Mouse (Mus musculus): ENCODE measurements around the gene Slc35c1. TPM values are rescaled to one million over a fixed set of nuclear protein-coding genes. Genes with fewer than 3 reads are reported as not detected.

Slc35c1 gene
- total RNA-seq, 2 experiments from 2014 or later = 22.7 to 23.7 TPM

GRCm38 (mm10) chr2:92437366-92437765, 23.0 kb downstream of the Slc35c1 start:
- DNase-seq (ENCODE audit: low spot score in 2 of 2) = no peak

- no peak for DNase-seq (ENCODE audit: low spot score in 2 of 2)
Measured at GRCm38 (mm10) chr2:92435023-92435422, 25.3 kb downstream of the Slc35c1 start.

- no peak for DNase-seq (ENCODE audit: low spot score in 2 of 2)
Measured at GRCm38 (mm10) chr2:92434375-92434745, 26.0 kb downstream of the Slc35c1 start.

- DNase-seq (ENCODE audit: low spot score in 2 of 2) = peak; percentile 92 to 99
Measured at GRCm38 (mm10) chr2:92433578-92434374, 26.6 kb downstream of the Slc35c1 start, which contains the start of gene Cry2. Cry2 (minus strand) TSS chr2:92434043.

- DNase-seq (ENCODE audit: low spot score in 2 of 2) = peak in 1 of 2 experiments; percentile 57
Measured at GRCm38 (mm10) chr2:92432299-92433295, 27.7 kb downstream of the Slc35c1 start.

- DNase-seq (ENCODE audit: low spot score in 2 of 2) = no peak
Measured at GRCm38 (mm10) chr2:92431611-92432179, 28.6 kb downstream of the Slc35c1 start.

GRCm38 (mm10) chr2:92430723-92431541, 29.4 kb downstream of the Slc35c1 start:
- DNase-seq (ENCODE audit: low spot score in 2 of 2) = no peak

- no peak for DNase-seq (ENCODE audit: low spot score in 2 of 2)
Measured at GRCm38 (mm10) chr2:92430089-92430488, 30.2 kb downstream of the Slc35c1 start.

- DNase-seq (ENCODE audit: low spot score in 2 of 2) = peak in 1 of 2 experiments; percentile 35
Measured at GRCm38 (mm10) chr2:92427882-92428281, 32.5 kb downstream of the Slc35c1 start.

GRCm38 (mm10) chr2:92426426-92426825, 33.9 kb downstream of the Slc35c1 start:
- DNase-seq (ENCODE audit: low spot score in 2 of 2) = no peak

GRCm38 (mm10) chr2:92425366-92425765, 35.0 kb downstream of the Slc35c1 start:
- no peak for DNase-seq (ENCODE audit: low spot score in 2 of 2)

- no peak for DNase-seq (ENCODE audit: low spot score in 2 of 2)
Measured at GRCm38 (mm10) chr2:92424462-92425308, 35.7 kb downstream of the Slc35c1 start.

- DNase-seq (ENCODE audit: low spot score in 2 of 2) = peak; percentile 80 to 89
Measured at GRCm38 (mm10) chr2:92423702-92424461, 36.5 kb downstream of the Slc35c1 start.

GRCm38 (mm10) chr2:92423156-92423555, 37.2 kb downstream of the Slc35c1 start:
- DNase-seq (ENCODE audit: low spot score in 2 of 2) = no peak

GRCm38 (mm10) chr2:92422388-92423135, 37.8 kb downstream of the Slc35c1 start:
- DNase-seq (ENCODE audit: low spot score in 2 of 2) = no peak

- DNase-seq (ENCODE audit: low spot score in 2 of 2) = no peak
Measured at GRCm38 (mm10) chr2:92421723-92422387, 38.5 kb downstream of the Slc35c1 start.

- DNase-seq (ENCODE audit: low spot score in 2 of 2) = no peak
Measured at GRCm38 (mm10) chr2:92411705-92412104, 48.6 kb downstream of the Slc35c1 start.
